Mouse (Mus musculus) gastrocnemius, adult 2 months (tissue): ENCODE results near the gene Spsb2. TPM values are rescaled to one million over a fixed set of nuclear protein-coding genes. Genes with fewer than 3 reads are reported as not detected.
A peak's percentile ranks its signal among the peaks of the same experiment; 100 is the strongest.

Experiments
- DNase-seq: peaks from one replicate; pipeline ENCODE4 v3.0.0; 2022
- H3K27ac ChIP-seq: fragments of 200-600 bp; 2 replicates; pipeline ENCODE4 v1.8.1; 2022; ENCODE audit warnings: mild to moderate bottlenecking
- H3K4me3 ChIP-seq: fragments of 200-600 bp; 2 replicates; pipeline ENCODE4 v1.8.1; 2022; ENCODE audit warnings: mild to moderate bottlenecking, moderate library complexity
- CTCF ChIP-seq: fragments of 200-600 bp; IDR thresholded peaks from 2 replicates; pipeline ENCODE4 v1.8.1; 2022; ENCODE audit warnings: antibody characterized with exemption, mild to moderate bottlenecking, moderate library complexity
- intact Hi-C: fragments of 180-260 bp; cut with DNase I; formaldehyde crosslinking; loops from one replicate; pipeline ENCODE4 v1.15.1; 2025
- long read RNA-seq, 2 experiments: library from polyadenylated mRNA; stranded (forward); transcript quantifications; one replicate each; pipeline ENCODE4 v2.0.0; 2021
- total RNA-seq, 2 experiments: library from RNA; stranded (reverse); gene quantifications; 2 replicates each; pipeline ENCODE4 v1.2.3; 2021

Gene Spsb2
- total RNA-seq, result 1 to 10 TPM; 2.0 to 2.5 TPM
- long read RNA-seq, experiment 1, partial matches to known transcripts, result 0 of 2 reads
- long read RNA-seq, experiment 1, other reads (novel, unspliced or antisense), result 1 of 2 reads
- long read RNA-seq, experiment 2, partial matches to known transcripts, result 1 of 1 reads
- long read RNA-seq, experiment 2, other reads (novel, unspliced or antisense), result 0 of 1 reads

- peak; percentile 87 for DNase-seq
- TF ChIP-seq CTCF, result no peak
- peak within 1 kb of the TSS; percentile 99 for H3K27ac ChIP-seq
- intact Hi-C loops, result loop anchor here (5.0 kb wide), 1 partner anchor 51 kb away; the partner anchor contains the start of genes Atn1 and Gm45234
- peak within 1 kb of the TSS; percentile 90 for H3K4me3 ChIP-seq
Observed at GRCm38 (mm10) chr6:124808358-124809012, at the start of gene Spsb2. Gene Spsb2, plus strand, starts transcription at chr6:124808661.

GRCm38 (mm10) chr6:124758849-124759232, 49.6 kb upstream of the Spsb2 start:
- no peak for TF ChIP-seq CTCF
- Histone ChIP-seq H3K27ac (peak overlapping the region; percentile 89), H3K4me3 (peak overlapping the region; percentile 88)
- intact Hi-C loops, result loop anchor here (1.0 to 5.0 kb wide), 6 partner anchors 46 to 189 kb away; partner anchors contain the start of genes C1rb, Emg1, Lpcat3 and Phb2
- no peak for DNase-seq

- peak overlapping the region; percentile 89 for H3K27ac ChIP-seq
- H3K4me3 ChIP-seq, result peak overlapping the region; percentile 88
- TF ChIP-seq CTCF, result peak; percentile 96; the same call in 1 of the 2 replicates
- intact Hi-C loops, result loop anchor here (1.0 to 5.0 kb wide), 6 partner anchors 46 to 189 kb away; partner anchors contain the start of genes C1rb, Emg1, Lpcat3 and Phb2
- DNase-seq, result peak; percentile 89
Observed at GRCm38 (mm10) chr6:124759259-124759658, 49.2 kb upstream of the Spsb2 start.

GRCm38 (mm10) chr6:124765951-124766350, 42.5 kb upstream of the Spsb2 start:
- Histone ChIP-seq H3K27ac (no peak overlapping the region), H3K4me3 (no peak overlapping the region)
- intact Hi-C loops, result loop anchor here (10.0 kb wide), 1 partner anchor 261 kb away; no protein-coding TSS in a partner anchor
- TF ChIP-seq CTCF, result no peak
- DNase-seq, result no peak

GRCm38 (mm10) chr6:124767536-124767919, 40.9 kb upstream of the Spsb2 start:
- intact Hi-C loops, result loop anchor here (10.0 kb wide), 1 partner anchor 263 kb away; no protein-coding TSS in a partner anchor
- no peak overlapping the region for H3K27ac ChIP-seq
- no peak overlapping the region for H3K4me3 ChIP-seq
- DNase-seq, result no peak
- TF ChIP-seq CTCF, result no peak

GRCm38 (mm10) chr6:124767920-124768703, 40.3 kb upstream of the Spsb2 start:
- no peak for TF ChIP-seq CTCF
- intact Hi-C loops, result loop anchor here (10.0 kb wide), 1 partner anchor 263 kb away; no protein-coding TSS in a partner anchor
- Histone ChIP-seq H3K4me3 (peak overlapping the region; percentile 78), H3K27ac (peak overlapping the region; percentile 12; the same call in 1 of the 2 replicates)
- no peak for DNase-seq

- no peak for DNase-seq
- intact Hi-C loops, result loop anchor here (10.0 kb wide), 1 partner anchor 264 kb away; no protein-coding TSS in a partner anchor
Observed at GRCm38 (mm10) chr6:124768704-124769044, 39.8 kb upstream of the Spsb2 start.

GRCm38 (mm10) chr6:124769101-124769765, 39.2 kb upstream of the Spsb2 start, which contains the start of gene Eno2:
Gene Eno2, minus strand, starts transcription at chr6:124769673.
- intact Hi-C loops, result loop anchor here (10.0 kb wide), 1 partner anchor 264 kb away; no protein-coding TSS in a partner anchor
- DNase-seq, result peak; percentile 61
- H3K27ac ChIP-seq, result peak within 1 kb of the TSS; percentile 71
- peak within 1 kb of the TSS; percentile 78 for H3K4me3 ChIP-seq
- no peak for TF ChIP-seq CTCF

More at GRCm38 (mm10) chr6:124768704-124769044, 39.8 kb upstream of the Spsb2 start:
- no peak for TF ChIP-seq CTCF
- Histone ChIP-seq H3K27ac (peak overlapping the region; percentile 71; the same call in 1 of the 2 replicates), H3K4me3 (peak overlapping the region; percentile 78)

GRCm38 (mm10) chr6:124770013-124770412, 38.4 kb upstream of the Spsb2 start:
- intact Hi-C loops, result no loop called here
- TF ChIP-seq CTCF, result no peak
- no peak for DNase-seq
- Histone ChIP-seq H3K4me3 (peak overlapping the region; percentile 78), H3K27ac (no peak overlapping the region; the same call in 1 of the 2 replicates)

- no peak for DNase-seq
- Histone ChIP-seq H3K4me3 (no peak overlapping the region), H3K27ac (no peak overlapping the region)
- intact Hi-C loops, result no loop called here
- no peak for TF ChIP-seq CTCF
Observed at GRCm38 (mm10) chr6:124770511-124770910, 38.0 kb upstream of the Spsb2 start.

- Histone ChIP-seq H3K4me3 (peak within 1 kb of the TSS; percentile 57), H3K27ac (peak within 1 kb of the TSS; percentile 58)
- no peak for DNase-seq
- TF ChIP-seq CTCF, result no peak
- intact Hi-C loops, result no loop called here
Observed at GRCm38 (mm10) chr6:124779222-124779983, 29.1 kb upstream of the Spsb2 start, which contains the start of gene Lrrc23. Gene Lrrc23, minus strand, starts transcription at chr6:124779727.
